Mouse (Mus musculus): Measurements from ENCODE around the gene Chst14. TPM values are rescaled to one million over a fixed set of nuclear protein-coding genes. Genes with fewer than 3 reads are reported as not detected.

The Chst14 gene
- total RNA-seq, 2 experiments from 2014 or later: 1.8 to 2.9 TPM

DNA sequence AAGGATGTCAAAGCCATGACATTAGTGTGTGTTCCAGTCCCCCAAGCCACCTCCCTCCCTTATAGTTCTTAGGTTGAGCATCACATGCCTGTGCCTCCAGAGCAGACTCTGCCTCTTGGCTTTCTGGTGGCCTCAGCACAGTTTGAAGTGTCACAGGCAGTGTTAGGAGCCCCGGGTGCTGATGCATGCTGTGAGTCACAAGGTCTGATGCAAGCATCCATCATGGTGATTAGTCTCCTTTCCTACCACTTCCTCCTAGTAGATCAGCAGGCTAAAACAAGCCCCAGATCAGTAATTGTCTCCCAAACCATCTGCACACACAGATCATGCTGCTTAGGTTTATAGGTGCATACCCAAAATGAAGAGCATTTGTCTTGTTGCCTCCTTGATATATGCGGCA lies 35.2 kb downstream of the Chst14 start:
- DNase-seq (ENCODE audit: low spot score in 2 of 2): no peak

DNA sequence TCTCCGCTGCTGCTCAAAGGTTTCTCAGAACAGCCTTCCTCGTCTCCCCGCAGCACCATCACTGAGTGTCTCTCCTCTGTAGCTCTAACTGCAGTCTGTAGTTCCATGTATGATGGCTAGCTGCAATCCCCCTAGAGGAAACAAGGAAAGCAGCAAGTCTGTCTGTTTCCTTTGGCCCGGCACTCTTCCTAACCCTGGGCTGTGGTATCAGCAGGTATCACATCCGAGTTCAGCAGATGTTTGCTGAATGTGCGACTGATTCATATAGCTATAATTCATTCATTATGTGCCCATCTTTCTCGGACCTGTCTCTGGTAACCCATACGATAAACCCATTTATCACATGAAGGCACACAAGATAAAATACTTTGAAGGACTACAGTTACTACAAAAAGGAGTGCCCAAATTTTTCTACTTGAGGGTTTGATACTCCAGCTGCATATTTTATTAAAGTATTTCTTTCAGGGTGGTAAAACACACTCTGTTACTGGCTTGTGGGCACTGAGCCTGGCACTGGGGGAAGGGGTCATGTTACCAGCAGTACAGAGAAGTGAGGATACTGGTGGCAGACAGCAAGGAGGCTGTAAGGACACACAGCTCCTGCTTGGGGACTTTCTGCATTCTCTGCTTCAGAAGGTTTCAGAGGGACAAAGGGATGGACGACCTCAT lies 36.8 kb downstream of the Chst14 start:
- no peak for DNase-seq (ENCODE audit: low spot score in 2 of 2)

DNA sequence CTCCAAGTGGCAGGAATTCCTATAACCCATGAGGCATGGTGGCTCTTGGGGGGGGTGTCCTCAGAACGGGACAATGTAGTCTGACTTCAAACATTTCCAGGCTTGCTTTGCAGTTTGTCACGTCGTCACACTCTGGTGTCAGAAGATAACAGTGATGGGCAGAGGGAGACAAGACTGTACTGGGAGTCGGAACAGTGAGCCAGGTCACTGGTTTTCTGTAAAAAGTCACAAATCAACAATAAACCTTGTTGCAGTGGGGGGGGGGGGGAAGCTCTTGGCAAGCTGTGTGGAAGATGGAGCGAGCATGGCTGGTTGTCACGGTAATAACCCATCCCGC lies 37.3 kb downstream of the Chst14 start:
- no peak for DNase-seq (ENCODE audit: low spot score in 2 of 2)

DNA sequence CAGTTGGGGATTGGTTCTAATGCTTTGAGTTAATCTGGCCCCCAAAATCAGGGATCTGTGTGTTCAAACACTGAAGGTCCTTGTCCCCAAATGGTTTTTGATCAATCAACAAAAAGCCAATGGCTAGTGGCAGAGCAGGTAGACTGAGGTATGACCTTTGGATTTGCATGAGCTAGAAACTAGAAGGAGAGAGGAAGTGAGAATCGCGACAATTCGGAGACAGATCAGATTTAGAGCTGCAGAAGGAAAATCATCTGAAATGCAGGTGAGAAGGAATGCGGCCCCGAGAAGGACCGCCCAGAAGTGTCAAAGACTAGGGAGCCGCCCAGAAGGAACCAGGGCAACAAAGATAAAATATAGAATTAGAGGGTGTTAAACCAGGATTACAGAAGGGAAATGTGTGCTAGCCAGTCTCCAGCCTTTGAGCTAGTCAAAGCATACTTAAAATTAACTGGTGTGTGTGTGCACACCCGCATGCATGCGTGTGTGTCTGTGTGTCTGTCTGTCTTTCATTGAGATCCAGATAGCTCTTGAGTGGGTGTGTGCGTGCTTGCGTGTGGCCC lies 43.4 kb downstream of the Chst14 start:
- DNase-seq (ENCODE audit: low spot score in 2 of 2): no peak

DNA sequence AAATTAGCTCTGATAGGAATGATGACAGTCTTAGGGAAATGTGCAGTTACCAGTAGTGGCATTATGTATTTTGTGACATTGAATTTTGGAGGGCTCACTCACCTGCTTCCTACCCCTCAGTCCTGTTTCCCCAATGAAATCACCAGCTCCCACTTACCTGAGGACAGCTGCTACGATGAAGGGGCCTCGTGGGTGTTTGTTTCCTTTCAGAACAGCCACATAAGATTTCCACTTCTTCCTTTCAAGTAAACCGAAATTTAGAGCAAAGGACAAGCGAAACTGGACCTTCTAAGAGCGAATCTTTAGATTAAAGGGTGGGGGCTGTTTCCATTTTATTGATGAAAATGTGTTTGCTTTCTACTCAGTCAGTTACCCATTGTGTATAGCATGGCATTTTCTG lies 45.8 kb downstream of the Chst14 start:
- no peak for DNase-seq (ENCODE audit: low spot score in 2 of 2)

DNA sequence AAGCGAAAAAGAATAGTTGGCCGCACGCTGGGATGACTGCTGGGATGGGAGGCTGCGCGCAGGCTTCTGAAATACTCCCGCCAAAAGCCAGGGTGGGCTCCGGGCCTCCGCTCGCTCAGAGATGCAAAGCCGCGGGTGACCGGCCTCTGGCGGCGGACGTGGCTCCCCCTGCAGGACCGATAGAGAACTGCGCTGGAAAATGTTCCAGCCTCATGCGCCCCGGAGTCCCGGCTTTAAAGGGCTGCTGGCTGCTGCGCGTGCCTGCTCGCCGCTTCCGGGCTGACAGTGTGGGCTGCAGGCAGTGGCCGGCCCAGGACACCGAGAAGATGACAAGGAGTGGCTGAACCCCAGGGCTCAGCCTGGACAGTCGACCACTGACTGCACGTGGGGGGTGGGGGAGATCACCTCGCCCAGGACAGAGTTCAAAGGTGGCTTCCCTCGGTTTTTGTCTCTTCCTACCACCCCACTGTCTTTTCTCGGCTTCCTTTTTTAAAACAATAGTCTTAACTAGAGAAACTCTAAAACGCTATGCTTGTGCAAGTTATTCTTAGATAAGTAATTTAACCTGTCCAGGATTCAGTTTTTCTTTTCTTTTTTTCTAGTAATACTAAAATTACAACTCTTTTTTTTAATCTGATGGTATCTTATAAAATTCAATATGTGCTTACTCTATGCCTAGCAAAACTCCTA lies 46.5 kb downstream of the Chst14 start:
- peak; percentile 78 to 85 for DNase-seq (ENCODE audit: low spot score in 2 of 2)

DNA sequence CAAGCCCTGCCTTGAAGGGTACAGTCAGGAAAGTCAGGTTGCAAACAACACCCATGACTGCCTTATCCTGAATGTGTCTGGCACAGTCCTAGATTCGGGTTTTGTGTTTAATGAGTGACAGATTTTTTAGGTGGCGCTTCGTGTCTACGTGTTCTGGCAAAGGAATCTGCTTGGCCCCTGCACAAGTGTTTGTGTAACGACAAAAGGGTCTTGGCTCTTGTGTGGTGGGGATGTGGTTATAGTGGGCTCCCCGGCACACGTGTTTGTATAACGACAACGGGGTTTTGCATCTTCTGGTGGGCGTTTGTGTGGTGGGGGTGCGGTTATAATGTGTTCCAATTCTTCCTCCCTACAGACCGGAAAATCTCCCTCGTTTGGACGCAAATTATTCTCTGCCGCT lies 49.6 kb downstream of the Chst14 start:
- no peak for DNase-seq (ENCODE audit: low spot score in 2 of 2)

DNA sequence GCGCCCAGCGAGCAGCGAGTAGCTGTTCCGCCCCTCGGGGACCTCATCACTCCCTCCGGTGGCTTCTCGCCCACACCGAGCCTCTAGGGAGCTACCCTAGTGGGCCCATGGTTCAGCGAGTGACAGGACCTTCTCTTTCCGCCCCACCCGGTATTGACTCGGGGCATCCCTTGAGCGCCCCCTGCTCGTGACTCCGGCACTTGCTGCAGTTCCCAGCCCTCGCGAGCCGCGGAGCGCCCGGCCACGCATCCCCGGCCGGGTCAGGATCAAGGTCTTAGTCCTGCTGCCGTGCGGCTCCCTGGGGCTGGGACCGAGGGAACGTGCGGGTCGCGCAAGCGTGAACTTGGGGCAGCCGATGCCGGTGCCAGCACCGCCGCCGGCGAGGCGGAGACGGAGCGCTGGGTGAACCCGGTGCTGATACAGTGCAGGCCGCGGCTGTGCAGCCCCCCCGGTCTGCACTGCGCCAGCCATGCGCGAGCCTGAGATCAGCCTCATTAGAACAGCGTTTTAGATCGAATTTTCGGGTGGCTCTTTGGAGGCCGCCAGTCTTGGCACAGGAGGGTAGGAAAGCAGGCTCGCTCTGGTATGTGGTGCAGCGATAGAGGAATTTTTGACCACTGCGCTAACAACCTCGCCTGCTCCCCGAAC lies 50.1 kb downstream of the Chst14 start:
- peak; percentile 81 to 83 for DNase-seq (ENCODE audit: low spot score in 2 of 2)

DNA sequence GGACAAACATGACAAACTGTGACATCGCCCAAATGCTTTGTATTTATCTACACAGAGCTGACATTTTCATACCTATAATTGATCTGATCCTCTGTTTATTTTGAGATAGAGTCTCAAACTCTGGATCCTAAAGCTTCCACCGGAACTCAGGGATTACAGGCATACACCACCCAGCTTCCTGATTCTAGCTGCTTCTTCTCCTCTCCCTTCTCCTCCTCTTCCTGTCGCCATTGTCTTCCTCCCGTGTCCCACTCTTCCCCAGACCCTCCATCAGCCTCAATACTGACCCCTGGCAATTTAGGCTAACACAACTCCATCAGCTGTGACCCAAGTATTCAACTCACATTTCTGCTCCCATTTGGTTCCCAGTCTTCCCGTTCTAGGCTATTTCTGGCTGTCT lies 50.6 kb downstream of the Chst14 start:
- DNase-seq (ENCODE audit: low spot score in 2 of 2): no peak

DNA sequence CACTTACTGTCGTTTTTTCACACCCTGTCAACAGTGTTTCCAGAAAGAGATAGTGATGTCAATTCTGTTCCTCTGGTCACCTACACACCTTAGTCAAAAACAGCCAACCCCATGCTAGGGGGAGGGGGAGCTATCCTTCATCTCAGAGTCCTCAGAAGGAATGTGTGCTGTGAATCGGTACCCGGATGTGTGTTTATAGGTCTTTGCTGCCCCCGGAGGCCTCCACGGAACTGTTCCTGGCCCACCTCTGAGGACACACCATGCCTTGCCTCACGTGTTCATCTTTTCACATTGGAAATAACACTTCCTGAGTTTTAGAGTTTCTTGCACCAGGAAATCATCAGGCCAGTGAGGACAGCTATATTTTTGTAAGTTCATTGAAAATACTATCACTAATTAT lies 51.8 kb downstream of the Chst14 start:
- no peak for DNase-seq (ENCODE audit: low spot score in 2 of 2)

Other genes starting within 250 kb of the Chst14 start
- 10 to 100 TPM; 27.5 to 33.7 TPM for gene Ankrd63, start 222.5 kb upstream of the Chst14 start, total RNA-seq (2021)
- 1 to 10 TPM; 3.0 to 3.1 TPM for gene Plcb2, start 198.1 kb upstream of the Chst14 start, total RNA-seq (2021)
- gene Inafm2, start 180.7 kb upstream of the Chst14 start, total RNA-seq (2021): 10 to 100 TPM; 48.7 to 49.6 TPM
- gene Ccdc9b, start 163.8 kb upstream of the Chst14 start, total RNA-seq (2021): 1 to 10 TPM; 4.4 to 4.8 TPM
- gene Phgr1, start 153.7 kb upstream of the Chst14 start, total RNA-seq (2021): not detected
- gene Disp2, start 146.8 kb upstream of the Chst14 start, total RNA-seq (2021): 100 to 1,000 TPM; 184 to 206 TPM
- 1 to 10 TPM; 1.5 to 1.7 TPM for gene Knstrn, start 112.5 kb upstream of the Chst14 start, total RNA-seq (2021)
- gene Ivd, start 64.5 kb upstream of the Chst14 start, total RNA-seq (2021): 10 to 100 TPM; 63.1 to 68.5 TPM
- gene Bahd1, start 26.1 kb upstream of the Chst14 start, total RNA-seq (2021): 10 to 100 TPM; 53.2 to 61.6 TPM
- gene Ccdc32, start 102.9 kb downstream of the Chst14 start, total RNA-seq (2021): 10 to 100 TPM; 47.4 to 48.4 TPM
- gene Rpusd2, start 108.3 kb downstream of the Chst14 start, total RNA-seq (2021): 1 to 10 TPM; 8.5 to 8.9 TPM
- under 1 TPM; 0.05 to 0.07 TPM for gene Knl1, start 120.6 kb downstream of the Chst14 start, total RNA-seq (2021)
- 1 to 10 TPM in 1 of 2 experiments, under 1 TPM in 1; 0.70 to 1.5 TPM for gene Rad51, start 186.3 kb downstream of the Chst14 start, total RNA-seq (2021)
- gene Rmdn3, start 230.5 kb downstream of the Chst14 start, total RNA-seq (2021): 10 to 100 TPM; 57.3 to 65.9 TPM
- 1 to 10 TPM in 1 of 2 experiments, under 1 TPM in 1; 0.56 to 1.0 TPM for gene Gchfr, start 241.3 kb downstream of the Chst14 start, total RNA-seq (2021)
- not detected for gene Gm14137, start 248.0 kb downstream of the Chst14 start, total RNA-seq (2021)